Mouse (Mus musculus): ENCODE measurements at regions not wholly inside any gene's neighbourhood (a gene's known extent, or its start where the extent isn't known, plus 50 kb on each side); places are given as distances from the start of the nearest gene placed in this dataset.

- no peaks in the 10 kb centered on the region for H3K9me3 ChIP-seq (ENCODE audit: low read length)
- peaks cover 8% of the 10 kb centered on the region; the same call in 1 of the 2 replicates for H3K27me3 ChIP-seq (ENCODE audit: insufficient read depth, low read length)
- no peak for TF ChIP-seq CTCF (conservative IDR thresholded peaks at IDR 0.05; ENCODE audit: low read length)
- TF ChIP-seq POU5F1 (IDR thresholded peaks at IDR 0.05; ENCODE audit: borderline replicate concordance, low read length): no peak
- no peak for TF ChIP-seq NANOG (IDR thresholded peaks at IDR 0.05; ENCODE audit: borderline replicate concordance, low read length)
- H3K4me3 ChIP-seq (replicated peaks; ENCODE audit: low read length): no peak overlapping the region
- H3K4me1 ChIP-seq (replicated peaks; ENCODE audit: low read depth, low read length): peaks cover 51% of the 10 kb centered on the region
- H3K36me3 ChIP-seq (ENCODE audit: insufficient read depth, low read length): no peaks in the 10 kb centered on the region
Measured at GRCm38 (mm10) chr17:45936577-45936976, 95.6 kb downstream of the Vegfa start.

- Histone ChIP-seq H3K4me1 (replicated peaks; ENCODE audit: low read depth, low read length) (peaks cover 58% of the 10 kb centered on the region), H3K4me3 (replicated peaks; ENCODE audit: low read length) (no peak overlapping the region), H3K36me3 (ENCODE audit: insufficient read depth, low read length) (no peaks in the 10 kb centered on the region), H3K9me3 (ENCODE audit: low read length) (no peaks in the 10 kb centered on the region), H3K27me3 (ENCODE audit: insufficient read depth, low read length) (peaks cover 11% of the 10 kb centered on the region; the same call in 1 of the 2 replicates)
- TF ChIP-seq CTCF (conservative IDR thresholded peaks at IDR 0.05; ENCODE audit: low read length) (no peak), NANOG (IDR thresholded peaks at IDR 0.05; ENCODE audit: borderline replicate concordance, low read length) (no peak), POU5F1 (IDR thresholded peaks at IDR 0.05; ENCODE audit: borderline replicate concordance, low read length) (no peak)
Measured at GRCm38 (mm10) chr17:45935291-45935690, 96.9 kb downstream of the Vegfa start.

DNA sequence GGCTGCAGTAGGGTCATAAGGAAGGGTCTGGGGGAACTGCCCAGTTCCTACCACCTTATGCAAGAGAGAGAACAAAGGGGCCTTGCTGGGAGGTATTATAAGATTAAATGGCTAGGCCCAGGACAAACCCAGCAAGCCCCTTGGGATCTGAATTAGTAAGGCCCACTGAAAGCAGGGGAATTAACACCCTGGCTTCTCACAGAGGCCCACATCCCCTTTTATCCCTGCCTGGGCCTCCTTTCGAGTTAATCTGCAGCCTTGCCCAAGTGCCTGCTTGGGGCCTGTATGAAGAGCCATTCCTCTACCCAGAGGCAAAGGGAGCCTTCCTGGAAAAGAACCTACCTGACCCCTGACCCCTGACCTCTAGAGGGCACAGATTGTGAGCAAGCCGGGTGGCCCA is 98.2 kb downstream of the Vegfa start:
- TF ChIP-seq CTCF (conservative IDR thresholded peaks at IDR 0.05; ENCODE audit: low read length) (no peak), POU5F1 (IDR thresholded peaks at IDR 0.05; ENCODE audit: borderline replicate concordance, low read length) (no peak), NANOG (IDR thresholded peaks at IDR 0.05; ENCODE audit: borderline replicate concordance, low read length) (no peak)
- no peak overlapping the region for H3K4me3 ChIP-seq (replicated peaks; ENCODE audit: low read length)
- no peaks in the 10 kb centered on the region for H3K36me3 ChIP-seq (ENCODE audit: insufficient read depth, low read length)
- H3K4me1 ChIP-seq (replicated peaks; ENCODE audit: low read depth, low read length): peaks cover 46% of the 10 kb centered on the region
- peaks cover 18% of the 10 kb centered on the region; the same call in 1 of the 2 replicates for H3K27me3 ChIP-seq (ENCODE audit: insufficient read depth, low read length)
- H3K9me3 ChIP-seq (ENCODE audit: low read length): no peaks in the 10 kb centered on the region

GRCm38 (mm10) chr17:45933034-45933433 is 99.1 kb downstream of the Vegfa start:
- TF ChIP-seq CTCF (conservative IDR thresholded peaks at IDR 0.05; ENCODE audit: low read length): no peak
- TF ChIP-seq POU5F1 (IDR thresholded peaks at IDR 0.05; ENCODE audit: borderline replicate concordance, low read length): no peak
- no peak for TF ChIP-seq NANOG (IDR thresholded peaks at IDR 0.05; ENCODE audit: borderline replicate concordance, low read length)
- no peaks in the 10 kb centered on the region for H3K9me3 ChIP-seq (ENCODE audit: low read length)
- H3K4me3 ChIP-seq (replicated peaks; ENCODE audit: low read length): no peak overlapping the region
- no peaks in the 10 kb centered on the region for H3K36me3 ChIP-seq (ENCODE audit: insufficient read depth, low read length)
- peaks cover 18% of the 10 kb centered on the region; the same call in 1 of the 2 replicates for H3K27me3 ChIP-seq (ENCODE audit: insufficient read depth, low read length)
- H3K4me1 ChIP-seq (replicated peaks; ENCODE audit: low read depth, low read length): peaks cover 43% of the 10 kb centered on the region

DNA sequence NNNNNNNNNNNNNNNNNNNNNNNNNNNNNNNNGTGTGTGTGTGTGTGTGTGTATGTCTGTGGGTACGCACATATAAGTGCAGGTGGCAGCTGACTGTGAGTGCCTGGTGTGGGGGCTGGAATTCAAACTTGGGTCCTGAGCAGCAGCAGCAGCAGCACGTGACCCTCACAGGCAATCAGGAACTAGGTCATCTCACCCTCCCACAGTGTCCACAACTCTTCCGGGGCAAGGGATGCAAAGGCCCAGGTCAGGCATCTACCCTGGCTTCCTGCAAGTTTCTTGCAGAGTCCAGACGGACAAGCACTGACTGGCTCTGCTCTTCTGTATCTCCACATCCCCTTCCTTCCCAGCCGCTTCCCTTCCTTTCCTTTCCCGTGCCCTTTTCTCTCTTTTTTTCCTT is 99.6 kb downstream of the Vegfa start:
- Histone ChIP-seq H3K4me3 (replicated peaks; ENCODE audit: low read length) (no peak overlapping the region), H3K9me3 (ENCODE audit: low read length) (no peaks in the 10 kb centered on the region), H3K36me3 (ENCODE audit: insufficient read depth, low read length) (no peaks in the 10 kb centered on the region), H3K27me3 (ENCODE audit: insufficient read depth, low read length) (peaks cover 18% of the 10 kb centered on the region; the same call in 1 of the 2 replicates), H3K4me1 (replicated peaks; ENCODE audit: low read depth, low read length) (peaks cover 43% of the 10 kb centered on the region)
- TF ChIP-seq NANOG (IDR thresholded peaks at IDR 0.05; ENCODE audit: borderline replicate concordance, low read length): no peak
- no peak for TF ChIP-seq POU5F1 (IDR thresholded peaks at IDR 0.05; ENCODE audit: borderline replicate concordance, low read length)
- no peak for TF ChIP-seq CTCF (conservative IDR thresholded peaks at IDR 0.05; ENCODE audit: low read length)

DNA sequence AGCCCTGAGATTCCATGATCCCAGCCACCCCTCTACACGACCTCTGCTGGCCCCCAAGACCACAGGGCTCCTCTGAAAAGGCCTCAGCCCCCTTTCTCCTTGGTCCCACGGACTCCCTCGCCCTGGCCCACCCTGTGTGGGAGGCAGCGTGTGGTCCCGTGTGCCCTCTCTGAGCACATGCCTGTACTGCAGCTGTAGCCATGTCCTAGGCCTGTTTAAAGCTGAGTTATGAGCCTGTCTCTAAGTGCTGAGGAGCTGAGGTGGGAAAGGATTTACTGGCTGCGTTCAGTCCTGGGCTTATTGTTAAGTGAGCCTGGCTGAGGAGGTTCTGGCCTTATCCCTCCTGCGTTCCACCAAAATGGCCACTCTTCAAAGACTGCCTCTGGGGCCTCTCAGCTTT is 102.6 kb downstream of the Vegfa start:
- Histone ChIP-seq H3K4me1 (replicated peaks; ENCODE audit: low read depth, low read length) (peaks cover 49% of the 10 kb centered on the region), H3K27me3 (ENCODE audit: insufficient read depth, low read length) (peaks cover 18% of the 10 kb centered on the region; the same call in 1 of the 2 replicates), H3K36me3 (ENCODE audit: insufficient read depth, low read length) (no peaks in the 10 kb centered on the region), H3K4me3 (replicated peaks; ENCODE audit: low read length) (no peak overlapping the region), H3K9me3 (ENCODE audit: low read length) (no peaks in the 10 kb centered on the region)
- TF ChIP-seq CTCF (conservative IDR thresholded peaks at IDR 0.05; ENCODE audit: low read length): no peak
- TF ChIP-seq NANOG (IDR thresholded peaks at IDR 0.05; ENCODE audit: borderline replicate concordance, low read length): no peak
- no peak for TF ChIP-seq POU5F1 (IDR thresholded peaks at IDR 0.05; ENCODE audit: borderline replicate concordance, low read length)

- Histone ChIP-seq H3K27me3 (ENCODE audit: insufficient read depth, low read length) (peaks cover 14% of the 10 kb centered on the region; the same call in 1 of the 2 replicates), H3K36me3 (ENCODE audit: insufficient read depth, low read length) (no peaks in the 10 kb centered on the region), H3K9me3 (ENCODE audit: low read length) (no peaks in the 10 kb centered on the region), H3K4me1 (replicated peaks; ENCODE audit: low read depth, low read length) (peaks cover 49% of the 10 kb centered on the region), H3K4me3 (replicated peaks; ENCODE audit: low read length) (no peak overlapping the region)
- TF ChIP-seq POU5F1 (IDR thresholded peaks at IDR 0.05; ENCODE audit: borderline replicate concordance, low read length): no peak
- no peak for TF ChIP-seq NANOG (IDR thresholded peaks at IDR 0.05; ENCODE audit: borderline replicate concordance, low read length)
- no peak for TF ChIP-seq CTCF (conservative IDR thresholded peaks at IDR 0.05; ENCODE audit: low read length)
Measured at GRCm38 (mm10) chr17:45928903-45929477, 103.2 kb downstream of the Vegfa start.

GRCm38 (mm10) chr17:45928013-45928412 is 104.2 kb downstream of the Vegfa start:
- H3K9me3 ChIP-seq (ENCODE audit: low read length): no peaks in the 10 kb centered on the region
- no peaks in the 10 kb centered on the region for H3K36me3 ChIP-seq (ENCODE audit: insufficient read depth, low read length)
- H3K4me1 ChIP-seq (replicated peaks; ENCODE audit: low read depth, low read length): peaks cover 46% of the 10 kb centered on the region
- H3K4me3 ChIP-seq (replicated peaks; ENCODE audit: low read length): no peak overlapping the region
- TF ChIP-seq NANOG (IDR thresholded peaks at IDR 0.05; ENCODE audit: borderline replicate concordance, low read length) (no peak), CTCF (conservative IDR thresholded peaks at IDR 0.05; ENCODE audit: low read length) (no peak), POU5F1 (IDR thresholded peaks at IDR 0.05; ENCODE audit: borderline replicate concordance, low read length) (no peak)
- H3K27me3 ChIP-seq (ENCODE audit: insufficient read depth, low read length): peaks cover 11% of the 10 kb centered on the region; the same call in 1 of the 2 replicates
